Mouse (Mus musculus) ES-Bruce4 (cell line): ENCODE results near the gene Mrps5.

Experiments used
- CTCF ChIP-seq: IDR thresholded peaks from one replicate; pipeline ENCODE4 v1.8.1; 2011; ENCODE audit warnings: low read depth, low read length
- EP300 ChIP-seq: IDR thresholded peaks from 2 replicates; pipeline ENCODE4 v1.6.1; 2011; ENCODE audit warnings: low read depth, low read length; ENCODE audit not compliant: insufficient read depth
- POLR2A ChIP-seq: IDR thresholded peaks from one replicate; pipeline ENCODE4 v1.8.1; 2011; ENCODE audit warnings: low read length; ENCODE audit not compliant: insufficient read depth

DNA sequence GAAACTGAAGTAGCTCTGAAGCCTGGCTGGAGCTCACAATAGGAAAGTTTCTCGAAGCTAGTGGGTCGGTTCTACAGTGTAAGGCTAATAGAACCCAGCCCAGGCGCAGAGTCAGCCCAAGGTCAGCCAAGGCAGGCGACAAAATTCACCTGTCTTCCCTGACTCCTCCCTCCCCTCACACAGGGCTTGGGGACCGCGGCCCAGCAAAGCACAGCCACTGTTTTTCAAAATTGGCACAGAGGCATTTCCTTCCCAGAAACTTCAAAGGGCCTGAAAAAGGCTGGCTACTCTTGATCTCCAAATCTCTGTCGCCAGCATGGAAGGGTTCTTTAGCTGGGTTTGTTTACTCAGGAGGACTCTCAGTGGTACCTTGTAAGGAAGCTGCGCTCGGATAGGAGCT, 68.4 kb downstream of the Mrps5 start:
- TF ChIP-seq EP300 (no peak), CTCF (no peak), POLR2A (no peak)
